Mouse (Mus musculus) olfactory bulb, adult 2 months (tissue): ENCODE data around the gene Tnfaip2.

ENCODE experiments used
- CTCF ChIP-seq: fragments of 200-500 bp; IDR thresholded peaks from 2 replicates; pipeline ENCODE4 v1.5.1; 2012; ENCODE audit warnings: low read depth, mild to moderate bottlenecking, low read length, moderate library complexity; ENCODE audit not compliant: insufficient read depth
- POLR2A ChIP-seq: fragments of 200-500 bp; IDR thresholded peaks from 2 replicates; pipeline ENCODE4 v1.6.1; 2012; ENCODE audit warnings: mild to moderate bottlenecking, low read depth, low read length, moderate library complexity; ENCODE audit not compliant: insufficient read depth

- TF ChIP-seq CTCF (no peak), POLR2A (no peak)
Observed at GRCm38 (mm10) chr12:111428961-111429911, 13.0 kb upstream of the Tnfaip2 start.
